Mouse (Mus musculus) gastrocnemius, adult 18-20 months (tissue): ENCODE measurements around the gene Fndc7. TPM values are rescaled to one million over a fixed set of nuclear protein-coding genes. Genes with fewer than 3 reads are reported as not detected.

ENCODE experiments used
- DNase-seq: peaks from one replicate; pipeline ENCODE4 v3.0.0; 2021; ENCODE audit warnings: low spot score
- long read RNA-seq, 2 experiments: library from polyadenylated mRNA; stranded (forward); transcript quantifications; one replicate each; pipeline ENCODE4 v2.0.0; 2021
- total RNA-seq, 2 experiments: library from RNA; stranded (reverse); gene quantifications; 2 replicates each; pipeline ENCODE4 v1.2.3; 2021

The Fndc7 gene
- not detected for total RNA-seq
- long read RNA-seq, experiment 1: 0 reads
- long read RNA-seq, experiment 2: 0 reads

DNA sequence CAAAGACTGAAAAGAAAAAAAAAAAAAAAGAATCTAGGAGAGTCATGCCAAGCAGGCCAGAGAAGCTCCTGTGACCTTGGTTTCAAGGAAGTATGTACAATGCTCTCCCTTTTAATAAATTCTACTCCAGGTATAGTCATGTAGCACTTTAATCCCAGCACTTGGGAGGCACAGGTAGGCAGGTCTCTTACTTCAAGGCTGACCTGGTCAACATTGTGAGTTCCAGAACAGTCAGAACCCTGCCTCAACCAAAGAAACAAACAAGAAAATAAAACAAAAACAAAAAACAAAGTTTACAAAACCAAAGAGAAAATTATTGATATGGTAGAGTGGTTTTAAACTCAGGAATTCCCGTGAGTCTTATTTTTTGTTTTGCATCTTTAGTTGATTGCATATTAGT is at the start of gene Fndc7:
Fndc7 (minus strand) TSS at position 101 of the 400 bp plus-strand sequence.
- no peak for DNase-seq

DNA sequence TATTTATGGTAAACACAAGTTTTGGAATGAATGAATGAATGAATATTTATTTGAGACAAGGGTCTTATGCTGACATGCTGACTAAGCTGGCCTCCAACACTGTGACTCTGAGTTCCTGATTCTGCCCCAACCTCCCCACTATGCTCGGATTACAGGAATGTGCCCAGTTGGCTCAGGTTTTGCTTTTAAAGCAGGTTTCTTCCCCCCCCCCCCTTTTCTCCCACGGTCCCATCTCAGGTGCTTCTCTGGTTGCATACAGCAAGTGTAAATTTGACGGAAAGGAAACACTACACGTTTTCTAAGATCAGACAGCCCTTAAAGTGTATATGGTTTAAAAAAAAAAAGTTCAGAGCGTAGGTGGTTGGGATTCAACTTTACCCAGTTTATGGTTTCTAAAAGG is 49.8 kb upstream of the Fndc7 start, which contains the start of gene Henmt1:
Henmt1 (plus strand) TSS at position 301 of the 400 bp plus-strand sequence.
- no peak for DNase-seq

DNA sequence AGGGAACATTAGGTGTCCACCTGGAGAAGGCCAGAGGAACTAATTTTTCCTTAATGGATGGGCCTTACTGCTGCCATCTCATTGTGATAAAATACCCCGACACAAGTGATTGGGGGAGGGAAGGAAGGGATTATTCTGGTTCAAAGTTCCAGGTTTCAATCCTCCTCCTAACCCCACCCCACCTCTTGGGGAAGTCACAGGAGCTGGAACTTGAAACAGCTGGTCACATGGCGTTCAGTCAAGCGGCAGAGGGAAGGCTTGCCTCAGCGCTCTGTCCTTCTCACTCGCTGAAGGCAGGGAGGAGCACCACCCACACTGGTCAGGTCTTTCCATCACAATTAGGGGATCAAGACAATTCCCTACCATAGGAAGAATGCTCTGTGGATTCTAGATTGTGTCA is 48.9 kb upstream of the Fndc7 start:
- DNase-seq: no peak

DNA sequence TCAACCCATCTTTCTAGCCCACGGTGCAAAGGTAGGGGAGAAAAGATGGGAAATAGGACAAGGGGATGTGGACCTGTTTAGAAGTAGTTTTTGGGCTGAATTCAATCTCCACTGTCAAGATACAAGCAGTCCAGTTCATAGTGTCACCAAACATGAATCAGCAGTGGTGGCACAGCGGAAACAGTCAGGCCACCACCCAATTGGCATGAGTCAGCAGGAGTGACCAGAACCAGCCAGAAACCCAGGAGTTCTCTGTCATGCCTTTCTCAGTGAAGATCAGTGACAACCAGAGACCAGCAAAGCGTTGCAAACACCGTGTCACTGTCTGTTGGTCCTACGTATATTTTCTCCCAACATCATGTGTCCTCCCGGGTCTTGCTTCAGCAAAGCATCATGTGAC is 43.7 kb upstream of the Fndc7 start:
- no peak for DNase-seq

DNA sequence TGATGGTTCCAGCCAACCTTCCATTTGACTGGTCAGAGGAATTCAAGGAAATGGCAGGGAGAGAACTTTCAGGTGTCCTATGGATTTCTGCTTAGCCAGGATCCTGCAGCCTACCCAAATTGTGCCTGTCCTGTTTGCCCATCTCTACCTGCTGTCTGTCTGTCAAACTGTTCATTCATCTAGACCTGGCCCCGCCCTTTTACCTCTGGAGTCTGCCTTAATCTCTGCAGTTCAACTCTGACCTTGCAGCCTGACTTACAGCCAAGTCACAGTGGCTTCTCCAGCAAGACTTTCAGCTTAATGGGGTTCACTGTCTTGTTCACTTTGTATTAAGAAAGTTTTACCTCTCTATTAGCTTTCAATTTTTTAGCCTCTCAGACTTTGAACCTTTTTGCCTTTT is 36.5 kb upstream of the Fndc7 start:
- no peak for DNase-seq

DNA sequence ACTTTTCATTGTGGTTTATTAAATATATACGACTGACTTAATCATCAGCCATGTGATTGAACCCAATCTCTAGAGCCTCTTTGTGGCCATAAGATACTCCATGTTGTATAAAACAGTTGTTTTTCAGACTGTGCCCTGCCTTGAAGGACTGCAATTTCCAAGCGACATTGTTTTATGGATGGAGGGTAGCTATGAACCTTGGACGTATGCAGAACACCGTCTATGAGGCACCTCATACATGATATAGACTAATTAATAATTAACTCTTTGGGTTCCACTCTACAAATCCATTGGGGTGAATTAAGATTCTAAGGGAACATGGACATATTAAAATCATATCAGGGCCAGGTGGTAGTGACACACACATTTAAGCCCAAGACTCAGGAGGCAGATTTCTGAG is 35.9 kb upstream of the Fndc7 start:
- no peak for DNase-seq

DNA sequence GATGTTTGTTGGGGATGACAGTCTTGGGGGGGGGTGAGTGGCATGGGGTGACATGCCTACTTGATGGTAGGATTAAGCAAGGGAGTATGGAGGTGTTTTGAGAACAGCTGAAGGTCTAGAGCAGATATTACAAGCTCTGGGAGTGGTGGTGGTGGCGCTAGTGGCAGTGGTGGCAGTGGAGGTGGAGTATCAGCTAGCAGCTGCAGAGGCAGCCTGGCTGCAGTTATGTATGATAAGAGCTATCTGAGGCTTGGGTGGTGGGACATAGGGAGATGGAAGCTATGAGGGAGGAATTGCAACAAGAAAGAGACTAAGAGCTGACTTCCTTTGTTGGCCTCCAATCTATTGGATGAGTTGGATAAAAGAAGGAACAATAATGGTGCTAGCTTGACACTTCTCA is 32.0 kb upstream of the Fndc7 start:
- DNase-seq: no peak

DNA sequence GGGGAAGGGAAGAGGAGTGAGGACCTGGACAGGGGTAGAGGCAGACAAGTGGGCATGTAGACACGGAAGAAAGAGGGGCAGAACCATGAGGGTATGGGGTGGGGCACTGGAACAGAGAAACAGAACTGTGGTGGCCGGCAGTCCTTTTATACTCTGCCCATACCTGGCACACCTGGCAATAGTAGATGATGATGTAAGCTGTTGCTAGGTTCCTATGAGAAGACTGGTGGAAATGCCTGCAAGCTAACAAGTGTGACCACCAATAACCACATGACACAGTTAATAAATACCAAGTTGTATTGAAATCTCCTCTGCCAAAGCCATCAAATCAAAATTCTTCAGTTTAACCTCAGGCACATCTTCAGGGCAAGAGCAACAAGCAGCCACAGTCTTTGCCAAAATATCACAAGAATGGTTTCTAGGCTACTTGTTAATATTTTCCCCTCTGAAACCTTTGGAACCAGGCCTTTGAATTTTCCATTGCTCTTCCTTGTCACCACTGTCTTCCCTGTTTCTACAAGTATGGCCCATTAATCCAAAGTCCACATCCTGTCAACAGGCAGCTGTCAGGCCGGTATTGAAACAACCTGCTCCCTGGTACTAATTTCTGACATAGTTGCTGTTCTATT is 30.7 kb upstream of the Fndc7 start:
- DNase-seq: no peak

DNA sequence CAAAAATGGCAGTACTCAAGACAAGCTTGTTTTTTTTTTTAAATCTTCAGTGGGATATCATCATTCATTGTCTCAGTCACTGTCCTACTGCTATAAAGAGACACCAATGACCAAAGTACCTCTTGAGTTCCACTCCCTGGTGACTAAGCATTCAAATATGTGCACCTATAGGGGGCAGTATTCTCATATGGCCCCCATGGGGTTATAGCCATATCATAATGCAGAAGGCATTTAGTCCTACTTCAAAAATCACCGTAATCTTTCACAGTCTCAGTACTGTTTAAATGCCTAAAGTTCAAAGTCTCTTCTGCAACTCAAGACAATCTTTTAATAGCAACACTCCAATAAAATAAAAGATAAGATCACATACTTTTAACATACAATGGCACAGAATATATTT is 29.0 kb upstream of the Fndc7 start:
- DNase-seq: no peak

DNA sequence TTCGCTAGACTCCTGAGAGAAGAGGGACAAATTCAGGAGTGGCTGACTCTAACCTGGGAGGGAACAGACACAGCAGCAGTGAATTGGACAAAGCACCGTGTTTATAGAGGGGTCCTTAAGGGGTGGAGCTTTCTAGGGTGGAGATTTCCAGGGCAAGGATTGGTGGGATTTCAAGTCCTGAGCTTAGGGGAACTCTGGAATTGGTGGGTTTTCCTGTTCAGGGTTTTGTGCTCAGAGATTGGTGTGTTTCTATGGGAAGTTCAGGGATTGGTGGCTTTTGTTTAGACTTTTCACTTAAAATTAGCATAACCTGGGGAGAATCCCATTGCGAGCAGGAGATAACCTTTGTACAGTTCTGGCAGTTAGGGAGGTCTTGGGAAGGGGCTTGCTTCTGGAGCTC is 28.2 kb upstream of the Fndc7 start:
- no peak for DNase-seq

DNA sequence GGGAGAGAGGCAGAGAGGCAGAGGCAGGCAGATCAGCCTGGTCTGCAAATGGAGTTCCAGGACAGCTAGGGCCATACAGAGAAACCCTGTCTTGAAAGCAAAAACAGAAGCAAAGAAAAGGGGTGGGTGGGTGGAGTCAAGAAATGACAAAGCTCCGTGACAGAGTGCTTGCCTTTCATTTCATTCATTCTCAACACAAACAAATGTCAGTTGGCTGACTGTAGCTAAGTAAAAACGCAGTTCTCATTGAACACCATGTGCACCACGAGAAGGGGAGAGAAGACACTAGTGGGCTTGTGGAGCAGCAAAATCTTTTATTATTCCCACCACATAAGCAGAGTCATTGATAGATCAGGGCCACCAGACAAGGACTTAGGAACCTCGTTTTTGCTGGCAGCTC is 27.0 kb upstream of the Fndc7 start:
- no peak for DNase-seq

DNA sequence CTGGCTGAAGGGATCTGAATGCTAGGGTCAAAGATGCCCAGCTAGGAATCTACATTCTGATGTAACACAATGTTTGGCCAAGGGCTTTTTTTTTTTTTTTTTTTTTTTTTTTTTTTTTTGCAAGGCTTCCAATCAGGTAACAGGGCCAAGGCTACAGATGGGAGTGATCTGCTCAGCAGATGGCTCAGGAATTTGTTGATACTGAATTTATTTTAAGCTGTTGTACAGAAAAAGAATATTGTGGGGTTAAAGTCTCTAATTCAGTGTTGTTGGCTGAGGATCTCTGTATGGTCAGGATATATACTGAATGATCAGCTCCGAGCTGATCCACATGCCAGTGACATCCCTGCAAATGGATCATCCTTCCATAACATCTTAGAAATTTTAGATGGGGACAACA is 26.2 kb upstream of the Fndc7 start:
- no peak for DNase-seq

DNA sequence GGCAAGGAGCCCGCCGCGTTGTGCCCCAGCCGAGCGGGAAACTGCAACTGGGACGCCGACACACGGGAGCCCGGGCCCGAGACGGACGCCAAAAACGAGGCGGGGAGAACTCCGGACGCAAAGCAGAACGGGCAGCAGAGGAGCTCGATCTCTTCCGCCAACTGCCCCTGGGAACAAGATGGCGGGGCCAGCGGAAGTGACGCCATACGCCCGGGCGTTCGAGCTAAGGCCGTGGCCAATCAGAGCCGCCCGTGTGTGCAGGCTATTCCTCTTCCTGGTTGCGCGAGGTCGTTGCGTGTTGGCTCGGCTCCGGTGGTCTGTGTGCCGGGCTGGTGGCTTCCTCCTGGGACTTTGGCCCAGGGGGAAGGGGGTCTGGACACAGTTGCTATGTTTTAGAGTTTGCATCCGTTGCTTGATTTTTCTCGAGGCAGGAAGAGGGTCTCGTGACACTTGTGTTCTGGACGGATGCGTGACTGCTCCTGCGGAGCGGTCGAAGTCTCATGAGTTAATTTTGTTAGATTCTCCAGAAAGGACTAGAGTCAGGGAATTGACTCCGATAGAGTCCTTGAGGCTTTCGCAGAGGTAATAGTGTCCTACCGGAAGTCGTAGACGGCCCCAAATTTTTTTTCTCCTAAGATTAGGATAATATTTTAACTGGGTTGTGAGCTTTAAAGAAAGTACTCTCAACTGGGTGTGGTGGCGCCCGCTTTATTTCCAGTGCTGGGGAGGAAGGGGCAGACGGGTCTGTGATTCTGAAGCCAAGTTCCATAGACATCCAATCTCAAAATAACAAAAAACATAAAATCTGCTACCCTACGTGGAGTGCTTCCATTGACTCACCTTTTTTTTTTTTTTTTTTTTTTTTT is 22.0 kb upstream of the Fndc7 start, which contains the start of gene Prpf38b:
Prpf38b (minus strand) TSS at position 180 of the 866 bp plus-strand sequence.
- DNase-seq: peak; percentile 95

DNA sequence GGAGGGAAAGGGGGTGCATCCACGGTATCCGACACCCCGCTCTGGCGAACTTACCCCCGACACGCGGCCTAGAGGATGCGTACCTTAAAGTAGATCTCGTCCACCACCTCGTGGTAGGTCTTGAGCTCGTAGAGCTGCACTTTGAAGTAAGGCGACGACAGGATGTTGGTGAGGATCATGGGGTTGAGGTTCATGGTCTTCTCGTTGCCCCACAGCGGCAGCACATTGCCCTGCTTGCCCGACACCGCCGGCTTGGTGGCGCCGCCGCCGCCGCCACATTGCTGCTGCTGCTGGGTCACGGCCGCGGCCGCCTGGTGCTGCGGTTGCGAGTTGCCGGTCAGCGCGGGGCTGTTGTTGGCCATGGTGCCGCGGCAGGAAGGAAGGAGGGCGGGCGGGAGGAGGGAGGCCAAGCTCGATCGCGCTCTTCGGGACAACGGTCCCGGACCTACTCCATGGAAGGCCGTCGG is 21.3 kb upstream of the Fndc7 start:
- DNase-seq: peak; percentile 43

DNA sequence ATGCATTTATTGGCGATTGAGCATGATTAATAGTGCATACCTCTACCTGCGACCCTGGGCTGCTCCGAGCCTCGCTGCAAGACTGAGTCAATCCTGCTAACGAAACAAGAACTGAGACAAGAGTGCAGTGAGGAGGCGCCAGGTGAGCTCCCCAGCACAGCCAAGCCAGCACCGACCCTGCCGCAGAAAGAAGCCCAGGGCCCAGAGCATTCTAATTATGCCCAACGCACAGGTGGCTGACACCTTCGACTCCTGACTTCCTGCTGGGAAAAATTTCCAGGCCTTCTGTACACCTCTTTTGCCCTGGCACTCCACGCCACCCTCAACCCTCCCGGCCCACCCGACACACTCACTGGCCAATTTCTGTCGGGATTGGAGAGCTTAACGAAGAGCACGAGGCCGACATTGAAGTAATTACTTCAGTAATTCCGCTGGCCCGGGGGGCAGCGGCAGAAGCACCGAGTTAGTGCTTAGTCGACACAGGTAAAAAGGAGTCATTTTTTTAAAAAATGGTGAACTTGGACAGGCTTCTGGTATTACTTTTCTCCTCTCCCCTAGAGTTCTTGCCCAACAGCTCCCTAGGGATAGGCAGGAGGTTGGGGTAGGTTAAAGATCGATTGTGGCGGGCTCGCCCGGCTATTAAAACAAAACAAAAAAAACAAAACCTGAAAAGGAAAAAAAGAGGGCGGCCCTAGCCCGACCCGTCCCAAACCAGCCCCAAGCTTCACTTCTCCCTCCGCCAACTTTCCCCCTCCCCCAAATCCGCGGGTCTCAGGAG is 20.7 kb upstream of the Fndc7 start:
- DNase-seq: no peak

DNA sequence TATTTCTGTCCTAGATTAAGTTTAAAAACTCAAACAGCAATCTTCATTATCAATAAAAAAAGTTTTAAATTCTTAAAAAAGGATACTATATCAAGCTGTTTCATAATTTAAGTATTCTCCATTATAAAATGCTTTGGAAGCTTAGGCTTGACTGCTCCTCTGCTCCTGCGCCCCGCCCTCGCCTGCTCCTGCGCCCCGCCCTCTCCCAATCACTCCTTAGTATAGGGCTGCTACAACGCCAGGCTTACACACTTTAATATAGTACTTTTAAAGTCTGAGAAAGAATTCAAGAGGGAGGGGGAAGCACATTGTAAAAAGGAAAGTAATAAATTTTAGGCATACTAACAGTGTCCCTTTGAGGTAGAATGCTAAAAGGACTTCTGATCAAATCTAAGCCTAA is 13.1 kb upstream of the Fndc7 start:
- no peak for DNase-seq

DNA sequence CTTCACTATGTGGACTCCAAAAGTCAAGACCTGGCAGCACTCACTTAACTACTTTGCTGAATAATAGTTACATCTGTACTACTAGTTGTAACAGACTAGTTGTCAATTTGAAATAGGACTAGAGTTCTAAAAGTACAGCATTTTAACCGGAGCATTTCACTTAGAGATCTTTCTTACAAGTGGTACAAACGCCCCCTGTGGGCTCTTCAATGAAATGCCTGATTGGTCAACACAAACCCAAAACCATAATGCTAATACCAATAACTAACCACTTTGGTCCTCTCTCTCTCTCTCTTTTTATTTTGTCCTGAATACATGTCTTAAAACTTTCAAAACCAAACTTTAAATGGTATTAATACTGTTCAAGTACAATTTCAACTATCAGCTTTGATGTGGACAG is 12.2 kb upstream of the Fndc7 start:
- no peak for DNase-seq

DNA sequence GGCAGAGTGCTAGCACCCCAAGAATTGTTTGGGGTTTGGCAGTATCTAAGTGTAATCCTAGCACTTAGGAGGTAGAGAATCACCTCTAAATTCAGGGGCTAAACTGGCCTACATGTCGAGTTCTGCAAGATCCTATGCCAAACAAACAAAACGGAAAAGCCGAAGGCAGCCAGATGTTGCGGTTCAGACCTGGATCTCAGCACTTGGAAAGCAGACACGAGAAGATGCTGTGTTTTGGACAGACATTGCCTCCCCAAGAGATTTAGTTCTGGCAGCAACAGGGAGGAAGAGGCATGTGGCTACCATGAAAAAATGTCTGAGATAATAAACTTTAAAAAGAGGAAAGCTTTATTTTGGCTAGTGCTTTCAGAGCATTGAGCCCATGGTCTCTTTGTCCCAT is 10.9 kb upstream of the Fndc7 start:
- DNase-seq: peak; percentile 27

DNA sequence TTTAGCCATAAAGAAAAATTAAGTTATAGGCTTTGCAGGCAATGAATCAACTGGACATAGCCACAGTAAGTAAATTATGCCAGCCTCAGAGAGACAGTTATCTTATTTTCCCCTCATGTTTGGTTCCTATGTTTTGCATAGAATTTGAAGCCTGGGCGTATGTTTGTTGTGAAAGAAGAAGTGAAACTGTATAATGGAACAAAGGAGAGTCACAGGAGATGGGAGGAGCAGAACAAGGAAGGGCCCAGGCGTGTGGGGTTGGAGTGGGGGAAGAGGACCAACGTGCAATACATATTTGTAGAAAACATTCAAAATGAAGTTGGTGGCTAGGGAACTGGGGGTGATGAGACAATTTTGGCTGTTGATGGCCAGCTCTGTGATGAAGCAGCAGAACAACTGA is 10.3 kb upstream of the Fndc7 start:
- no peak for DNase-seq

DNA sequence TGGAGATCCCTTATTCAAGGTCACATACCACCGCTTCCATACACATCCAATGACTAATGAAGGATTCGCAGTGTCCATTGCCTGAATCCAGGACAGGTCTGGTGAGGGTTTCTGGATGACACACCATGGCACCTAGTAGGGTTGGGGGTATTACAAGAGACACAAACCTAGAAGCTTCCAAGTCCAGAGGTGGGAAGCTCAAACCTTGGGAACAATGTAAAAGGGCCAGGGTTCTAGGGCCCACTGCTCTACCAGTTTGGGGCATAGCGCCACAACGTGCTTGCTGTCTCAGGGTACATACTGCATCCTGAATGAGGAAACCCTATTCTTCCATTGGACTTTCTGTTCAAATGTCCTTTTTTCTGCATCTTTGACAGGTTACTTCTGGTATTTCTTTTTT is 8.8 kb upstream of the Fndc7 start:
- DNase-seq: no peak

DNA sequence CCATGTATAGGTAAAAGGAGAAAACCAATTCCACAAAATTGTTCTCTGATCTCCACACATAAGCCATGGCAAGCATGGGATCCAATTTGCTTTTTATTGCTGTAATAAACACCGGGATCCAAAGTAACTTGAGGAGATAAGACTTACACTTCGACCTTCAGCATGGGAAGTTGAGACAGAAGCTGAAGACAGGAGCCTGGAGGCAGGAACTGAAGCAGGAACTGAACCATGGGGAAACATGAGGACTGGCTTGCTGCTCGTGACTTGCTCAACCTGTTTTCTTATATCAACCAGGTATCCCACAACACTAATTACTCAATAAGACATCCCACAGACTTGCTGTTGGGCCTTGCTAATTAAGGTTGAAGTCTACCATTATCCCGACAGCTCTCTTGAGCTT is 3.1 kb upstream of the Fndc7 start:
- DNase-seq: no peak

DNA sequence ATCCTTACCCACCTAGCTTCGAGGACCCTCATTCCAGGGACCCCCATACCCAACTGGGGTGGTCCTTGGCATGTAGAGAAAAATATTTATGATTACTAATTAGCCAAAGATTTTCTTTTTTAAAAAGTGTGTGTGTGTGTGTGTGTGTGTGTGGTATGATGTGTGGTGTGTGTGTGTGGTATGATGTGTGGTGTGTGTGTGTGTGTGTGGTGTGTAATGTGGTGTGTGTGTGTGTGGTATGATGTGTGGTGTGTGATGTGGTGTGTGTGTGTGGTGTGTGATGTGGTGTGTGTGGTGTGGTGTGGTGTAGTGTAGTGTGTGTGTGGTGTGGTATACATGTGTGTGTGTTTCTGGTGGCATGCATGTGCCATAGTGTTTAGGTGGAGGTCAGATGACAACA is 2.3 kb upstream of the Fndc7 start:
- no peak for DNase-seq
